Mouse (Mus musculus) neural tube, embryonic 14.5 days (tissue): ENCODE measurements around the gene Wipi2. TPM values are rescaled to one million over a fixed set of nuclear protein-coding genes. Genes with fewer than 3 reads are reported as not detected.
A peak's percentile ranks its signal among the peaks of the same experiment; 100 is the strongest.

ENCODE experiments used
- ATAC-seq: fragments of 200-750 bp; cut with Nextera tagmentation; 2 replicates; pipeline ENCODE4 v1.8.0; 2017; ENCODE audit warnings: low read depth, mild to moderate bottlenecking, moderate TSS enrichment, moderate library complexity
- H3K27ac ChIP-seq: fragments of 300-500 bp; sonication (generic); 2 replicates; pipeline ENCODE4 v1.5.1; 2014; ENCODE audit warnings: low read depth, mild to moderate bottlenecking, control low read depth, low read length, moderate library complexity, mixed read lengths
- H3K27me3 ChIP-seq: fragments of 300-500 bp; sonication (generic); 2 replicates; pipeline ENCODE4 v1.6.1; 2014; ENCODE audit warnings: low read length; ENCODE audit not compliant: control insufficient read depth, insufficient read depth
- H3K36me3 ChIP-seq: fragments of 300-500 bp; sonication (generic); 2 replicates; pipeline ENCODE4 v1.6.1; 2014; ENCODE audit warnings: low read length, mixed read lengths; ENCODE audit not compliant: control insufficient read depth, insufficient read depth
- H3K4me1 ChIP-seq: fragments of 300-500 bp; sonication (generic); 2 replicates; pipeline ENCODE4 v1.6.1; 2014; ENCODE audit warnings: low read length; ENCODE audit not compliant: control insufficient read depth, insufficient read depth
- H3K4me2 ChIP-seq: fragments of 300-500 bp; sonication (generic); 2 replicates; pipeline ENCODE4 v1.6.1; 2014; ENCODE audit warnings: mild to moderate bottlenecking, low read depth, low read length, control low read depth
- H3K4me3 ChIP-seq: fragments of 300-500 bp; sonication (generic); 2 replicates; pipeline ENCODE4 v1.5.1; 2014; ENCODE audit warnings: low read depth, low read length, control low read depth, mixed read lengths
- H3K9ac ChIP-seq: fragments of 300-500 bp; sonication (generic); replicated peaks from 2 replicates; pipeline ENCODE4 v1.6.1; 2014; ENCODE audit warnings: low read depth, mild to moderate bottlenecking, control low read depth, low read length, mixed read lengths
- H3K9me3 ChIP-seq: fragments of 300-500 bp; sonication (generic); 2 replicates; pipeline ENCODE4 v1.6.1; 2016; ENCODE audit warnings: low read length; ENCODE audit not compliant: control insufficient read depth
- WGBS: fragments of 180-500 bp; shearing (Covaris S2); extraction: QIAGEN DNeasy Blood & Tissue Kit; methylation state at CpG from one replicate; pipeline ENCODE4 v1.1.7; 2014; 5-methylcytosine and 5-hydroxymethylcytosine counted together
- polyA plus RNA-seq: library from polyadenylated mRNA; unstranded; fragments of >200 nt; fragmentation: Nextera tagmentation; extraction: Ambion mirVana; gene quantifications from 2 replicates; pipeline ENCODE4 v1.2.1, GENCODE M21; 2014

Wipi2 gene
- polyA plus RNA-seq, result 40.4 and 53.1 TPM in 2 replicates

- no peaks in the 10 kb centered on the region for H3K9me3 ChIP-seq
- no peak within 1 kb of the TSS for H3K27ac ChIP-seq
- H3K36me3 ChIP-seq, result no peaks in the 10 kb centered on the region
- peak within 1 kb of the TSS; percentile 75 for H3K4me2 ChIP-seq
- WGBS, result 90% methylated on average over 2 of the region's 2 CpGs
- peak within 1 kb of the TSS; percentile 78; the same call in 1 of the 2 replicates for H3K9ac ChIP-seq
- H3K4me1 ChIP-seq, result peaks cover 19% of the 10 kb centered on the region
- H3K27me3 ChIP-seq, result no peaks in the 10 kb centered on the region
- no peak for ATAC-seq
- peak within 1 kb of the TSS; percentile 94 for H3K4me3 ChIP-seq
These were observed at the start of gene Wipi2 for GRCm38 (mm10) chr5:142627398-142627797. Gene Wipi2 (plus strand): TSS chr5:142627698.

GRCm38 (mm10) chr5:142578192-142578591 lies 49.3 kb upstream of the Wipi2 start:
- no peaks in the 10 kb centered on the region for H3K36me3 ChIP-seq
- 0 out of 2 replicates have a peak, but pooled peaks cover 3% of the 10 kb centered on the region for H3K4me1 ChIP-seq
- H3K27ac ChIP-seq, result no peak overlapping the region
- WGBS, result 93% methylated on average over 10 of the region's 10 CpGs
- no peak overlapping the region for H3K4me3 ChIP-seq
- no peak overlapping the region for H3K9ac ChIP-seq
- H3K27me3 ChIP-seq, result no peaks in the 10 kb centered on the region
- no peak for ATAC-seq
- H3K9me3 ChIP-seq, result 0 out of 2 replicates have a peak, but pooled peaks cover 2% of the 10 kb centered on the region
- H3K4me2 ChIP-seq, result no peak overlapping the region

GRCm38 (mm10) chr5:142581517-142581916 lies 46.0 kb upstream of the Wipi2 start:
- H3K9me3 ChIP-seq, result 0 out of 2 replicates have a peak, but pooled peaks cover 2% of the 10 kb centered on the region
- H3K9ac ChIP-seq, result no peak overlapping the region
- ATAC-seq, result peak; percentile 69; the same call in 1 of the 2 replicates
- H3K27me3 ChIP-seq, result no peaks in the 10 kb centered on the region
- no peak overlapping the region for H3K4me3 ChIP-seq
- no peak overlapping the region for H3K4me2 ChIP-seq
- 19% methylated on average over 5 of the region's 5 CpGs for WGBS
- H3K27ac ChIP-seq, result no peak overlapping the region
- no peaks in the 10 kb centered on the region for H3K36me3 ChIP-seq
- 0 out of 2 replicates have a peak, but pooled peaks cover 6% of the 10 kb centered on the region for H3K4me1 ChIP-seq

GRCm38 (mm10) chr5:142583616-142584126 lies 43.8 kb upstream of the Wipi2 start:
- H3K36me3 ChIP-seq, result no peaks in the 10 kb centered on the region
- peak overlapping the region; percentile 26 for H3K4me2 ChIP-seq
- H3K27ac ChIP-seq, result peak overlapping the region; percentile 71
- H3K4me3 ChIP-seq, result no peak overlapping the region
- WGBS, result 19% methylated on average over 14 of the region's 14 CpGs
- H3K27me3 ChIP-seq, result no peaks in the 10 kb centered on the region
- no peak overlapping the region for H3K9ac ChIP-seq
- 0 out of 2 replicates have a peak, but pooled peaks cover 6% of the 10 kb centered on the region for H3K4me1 ChIP-seq
- ATAC-seq, result peak; percentile 95
- no peaks in the 10 kb centered on the region for H3K9me3 ChIP-seq

GRCm38 (mm10) chr5:142590953-142591616 lies 36.4 kb upstream of the Wipi2 start:
- Histone ChIP-seq H3K4me1 (no peaks in the 10 kb centered on the region), H3K27ac (peak overlapping the region; percentile 62), H3K9me3 (no peaks in the 10 kb centered on the region), H3K4me2 (no peak overlapping the region), H3K27me3 (no peaks in the 10 kb centered on the region), H3K9ac (no peak overlapping the region), H3K4me3 (no peak overlapping the region), H3K36me3 (no peaks in the 10 kb centered on the region)
- ATAC-seq, result no peak
- 56% methylated on average over 6 of the region's 6 CpGs for WGBS

- no peak for ATAC-seq
- no peaks in the 10 kb centered on the region for H3K36me3 ChIP-seq
- no peaks in the 10 kb centered on the region for H3K4me1 ChIP-seq
- no peak overlapping the region for H3K4me3 ChIP-seq
- no peak overlapping the region for H3K27ac ChIP-seq
- WGBS, result 69% methylated on average over 3 of the region's 3 CpGs
- H3K27me3 ChIP-seq, result no peaks in the 10 kb centered on the region
- H3K9me3 ChIP-seq, result no peaks in the 10 kb centered on the region
- no peak overlapping the region for H3K9ac ChIP-seq
- H3K4me2 ChIP-seq, result no peak overlapping the region
These were observed 31.8 kb upstream of the Wipi2 start for GRCm38 (mm10) chr5:142595698-142596097.

- Histone ChIP-seq H3K27me3 (no peaks in the 10 kb centered on the region), H3K9me3 (no peaks in the 10 kb centered on the region), H3K9ac (no peak overlapping the region), H3K4me1 (no peaks in the 10 kb centered on the region), H3K4me3 (no peak overlapping the region), H3K27ac (no peak overlapping the region), H3K4me2 (no peak overlapping the region), H3K36me3 (no peaks in the 10 kb centered on the region)
- ATAC-seq, result no peak
- 78% methylated on average over 6 of the region's 6 CpGs for WGBS
These were observed 30.8 kb upstream of the Wipi2 start for GRCm38 (mm10) chr5:142596723-142597122.

- WGBS, result 73% methylated on average over 6 of the region's 6 CpGs
- Histone ChIP-seq H3K27me3 (no peaks in the 10 kb centered on the region), H3K9ac (no peak overlapping the region), H3K4me2 (no peak overlapping the region), H3K9me3 (no peaks in the 10 kb centered on the region), H3K4me1 (no peaks in the 10 kb centered on the region), H3K4me3 (no peak overlapping the region), H3K27ac (no peak overlapping the region), H3K36me3 (no peaks in the 10 kb centered on the region)
- ATAC-seq, result no peak
These were observed 29.7 kb upstream of the Wipi2 start for GRCm38 (mm10) chr5:142597648-142598390.

- ATAC-seq, result no peak
- H3K27ac ChIP-seq, result no peak overlapping the region
- no peaks in the 10 kb centered on the region for H3K9me3 ChIP-seq
- H3K27me3 ChIP-seq, result no peaks in the 10 kb centered on the region
- H3K9ac ChIP-seq, result no peak overlapping the region
- no peaks in the 10 kb centered on the region for H3K4me1 ChIP-seq
- no peaks in the 10 kb centered on the region for H3K36me3 ChIP-seq
- H3K4me2 ChIP-seq, result no peak overlapping the region
- no peak overlapping the region for H3K4me3 ChIP-seq
- 71% methylated on average over 7 of the region's 7 CpGs for WGBS
These were observed 23.1 kb upstream of the Wipi2 start for GRCm38 (mm10) chr5:142604379-142604778.
